Mouse (Mus musculus): ENCODE data around the gene Il1b. TPM values are rescaled to one million over a fixed set of nuclear protein-coding genes. Genes with fewer than 3 reads are reported as not detected.

The Il1b gene
- polyA plus RNA-seq, 1 experiment from 2014 or later: 0.35 TPM

GRCm38 (mm10) chr2:129380746-129381474 is 10.0 kb upstream of the Il1b start:
- no peak overlapping the region for H3K9ac ChIP-seq (ENCODE audit: low read depth, low read length)
- H3K4me1 ChIP-seq (replicated peaks; ENCODE audit: control insufficient read depth, insufficient read depth, low read length): no peaks in the 10 kb centered on the region
- no peaks in the 10 kb centered on the region for H3K9me3 ChIP-seq (ENCODE audit: control insufficient read depth)
- no peaks in the 10 kb centered on the region for H3K36me3 ChIP-seq (ENCODE audit: control insufficient read depth, insufficient read depth)
- H3K27me3 ChIP-seq (replicated peaks; ENCODE audit: control insufficient read depth, insufficient read depth, low read length): no peaks in the 10 kb centered on the region
- WGBS: 84% methylated on average over 5 of the region's 5 CpGs
- no peak overlapping the region for H3K4me2 ChIP-seq (replicated peaks; ENCODE audit: low read depth)
- no peak for ATAC-seq
- H3K4me3 ChIP-seq (ENCODE audit: low read depth, low read length): no peak overlapping the region
- TF ChIP-seq CTCF (IDR thresholded peaks at IDR 0.05; ENCODE audit: low read depth): no peak
- H3K27ac ChIP-seq (ENCODE audit: low read depth, low read length): no peak overlapping the region

DNA sequence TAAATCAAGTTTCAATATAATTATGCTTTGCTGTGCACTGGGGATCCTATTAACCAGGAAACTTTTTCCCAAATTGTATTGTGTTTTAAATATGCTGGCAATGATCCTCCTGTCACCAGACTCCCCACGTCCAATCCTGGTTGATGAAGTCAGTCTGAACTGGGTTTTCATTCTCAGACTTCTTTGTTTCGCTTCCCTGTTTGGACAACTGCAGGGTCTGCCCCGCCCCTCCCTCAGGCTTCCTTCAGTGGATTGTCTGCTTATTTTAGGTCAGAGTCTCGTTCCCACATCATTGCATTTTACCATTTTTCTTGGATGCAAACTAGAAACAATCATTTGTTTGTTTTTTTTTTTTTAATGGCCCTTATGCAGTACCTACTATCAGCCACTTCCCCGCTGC is 9.3 kb upstream of the Il1b start:
- Histone ChIP-seq H3K4me1 (replicated peaks; ENCODE audit: control insufficient read depth, insufficient read depth, low read length) (no peaks in the 10 kb centered on the region), H3K4me2 (replicated peaks; ENCODE audit: low read depth) (no peak overlapping the region), H3K36me3 (ENCODE audit: control insufficient read depth, insufficient read depth) (no peaks in the 10 kb centered on the region), H3K27ac (ENCODE audit: low read depth, low read length) (no peak overlapping the region), H3K9ac (ENCODE audit: low read depth, low read length) (no peak overlapping the region), H3K9me3 (ENCODE audit: control insufficient read depth) (no peaks in the 10 kb centered on the region), H3K4me3 (ENCODE audit: low read depth, low read length) (no peak overlapping the region), H3K27me3 (replicated peaks; ENCODE audit: control insufficient read depth, insufficient read depth, low read length) (no peaks in the 10 kb centered on the region)
- no peak for TF ChIP-seq CTCF (IDR thresholded peaks at IDR 0.05; ENCODE audit: low read depth)
- no peak for ATAC-seq
- WGBS: 59% methylated on average over 5 of the region's 5 CpGs

DNA sequence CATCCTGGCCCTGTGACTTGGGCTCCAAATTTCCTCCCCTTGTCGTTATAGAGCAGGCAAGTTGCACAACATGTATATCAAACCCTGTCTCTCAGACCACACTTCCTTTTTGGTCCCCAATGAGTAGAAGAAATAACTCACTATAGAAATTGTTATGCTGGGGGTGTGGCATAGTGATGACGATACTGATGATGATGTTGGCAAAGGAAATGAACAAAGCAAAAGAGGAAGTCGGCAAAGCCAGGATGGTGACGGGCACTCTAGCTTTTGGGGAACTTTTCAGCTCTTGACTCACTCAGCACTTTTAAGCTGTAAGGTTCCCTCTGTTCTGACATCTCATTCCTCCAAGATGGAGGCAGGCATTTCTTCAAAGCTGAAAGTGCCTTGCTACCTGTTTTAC is 2.4 kb upstream of the Il1b start:
- no peak for TF ChIP-seq CTCF (IDR thresholded peaks at IDR 0.05; ENCODE audit: low read depth)
- H3K27me3 ChIP-seq (replicated peaks; ENCODE audit: control insufficient read depth, insufficient read depth, low read length): no peaks in the 10 kb centered on the region
- 86% methylated on average over 4 of the region's 4 CpGs for WGBS
- no peaks in the 10 kb centered on the region for H3K9me3 ChIP-seq (ENCODE audit: control insufficient read depth)
- no peak overlapping the region for H3K4me3 ChIP-seq (ENCODE audit: low read depth, low read length)
- H3K27ac ChIP-seq (ENCODE audit: low read depth, low read length): no peak overlapping the region
- H3K4me1 ChIP-seq (replicated peaks; ENCODE audit: control insufficient read depth, insufficient read depth, low read length): no peaks in the 10 kb centered on the region
- H3K4me2 ChIP-seq (replicated peaks; ENCODE audit: low read depth): no peak overlapping the region
- ATAC-seq: no peak
- H3K36me3 ChIP-seq (ENCODE audit: control insufficient read depth, insufficient read depth): no peaks in the 10 kb centered on the region
- no peak overlapping the region for H3K9ac ChIP-seq (ENCODE audit: low read depth, low read length)

- H3K9ac ChIP-seq (ENCODE audit: low read depth, low read length): no peak overlapping the region
- H3K27me3 ChIP-seq (replicated peaks; ENCODE audit: control insufficient read depth, insufficient read depth, low read length): no peaks in the 10 kb centered on the region
- no peaks in the 10 kb centered on the region for H3K36me3 ChIP-seq (ENCODE audit: control insufficient read depth, insufficient read depth)
- no peak overlapping the region for H3K4me3 ChIP-seq (ENCODE audit: low read depth, low read length)
- no peak overlapping the region for H3K27ac ChIP-seq (ENCODE audit: low read depth, low read length)
- H3K4me1 ChIP-seq (replicated peaks; ENCODE audit: control insufficient read depth, insufficient read depth, low read length): no peaks in the 10 kb centered on the region
- no peak overlapping the region for H3K4me2 ChIP-seq (replicated peaks; ENCODE audit: low read depth)
- ATAC-seq: no peak
- 57% methylated on average over 3 of the region's 3 CpGs for WGBS
- TF ChIP-seq CTCF (IDR thresholded peaks at IDR 0.05; ENCODE audit: low read depth): no peak
- H3K9me3 ChIP-seq (ENCODE audit: control insufficient read depth): no peaks in the 10 kb centered on the region
Measured at GRCm38 (mm10) chr2:129369615-129370014, 1.3 kb downstream of the Il1b start.

DNA sequence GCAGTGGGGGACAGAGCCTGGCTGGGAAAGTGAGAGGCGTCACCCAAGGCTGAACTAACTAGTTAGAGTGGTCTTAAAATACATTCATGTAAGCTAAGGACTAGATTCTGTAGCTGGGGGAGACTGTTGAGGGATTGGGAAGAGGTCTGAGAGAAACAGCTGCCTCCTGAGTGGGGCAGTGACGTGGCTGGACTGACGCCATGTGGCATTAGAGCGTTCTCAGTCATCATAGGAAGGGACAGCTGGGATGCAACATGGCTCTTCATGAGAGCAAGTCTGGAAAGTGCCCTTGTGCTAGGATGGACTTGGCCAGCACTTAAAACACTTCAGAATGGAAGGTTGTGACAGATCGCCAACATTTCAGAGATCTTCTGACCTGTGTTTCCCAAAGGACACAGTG is 2.1 kb downstream of the Il1b start:
- Histone ChIP-seq H3K9ac (ENCODE audit: low read depth, low read length) (no peak overlapping the region), H3K27me3 (replicated peaks; ENCODE audit: control insufficient read depth, insufficient read depth, low read length) (no peaks in the 10 kb centered on the region), H3K4me1 (replicated peaks; ENCODE audit: control insufficient read depth, insufficient read depth, low read length) (no peaks in the 10 kb centered on the region), H3K9me3 (ENCODE audit: control insufficient read depth) (no peaks in the 10 kb centered on the region), H3K27ac (ENCODE audit: low read depth, low read length) (no peak overlapping the region), H3K36me3 (ENCODE audit: control insufficient read depth, insufficient read depth) (no peaks in the 10 kb centered on the region), H3K4me3 (ENCODE audit: low read depth, low read length) (no peak overlapping the region), H3K4me2 (replicated peaks; ENCODE audit: low read depth) (no peak overlapping the region)
- ATAC-seq: no peak
- 82% methylated on average over 5 of the region's 5 CpGs for WGBS
- TF ChIP-seq CTCF (IDR thresholded peaks at IDR 0.05; ENCODE audit: low read depth): no peak

DNA sequence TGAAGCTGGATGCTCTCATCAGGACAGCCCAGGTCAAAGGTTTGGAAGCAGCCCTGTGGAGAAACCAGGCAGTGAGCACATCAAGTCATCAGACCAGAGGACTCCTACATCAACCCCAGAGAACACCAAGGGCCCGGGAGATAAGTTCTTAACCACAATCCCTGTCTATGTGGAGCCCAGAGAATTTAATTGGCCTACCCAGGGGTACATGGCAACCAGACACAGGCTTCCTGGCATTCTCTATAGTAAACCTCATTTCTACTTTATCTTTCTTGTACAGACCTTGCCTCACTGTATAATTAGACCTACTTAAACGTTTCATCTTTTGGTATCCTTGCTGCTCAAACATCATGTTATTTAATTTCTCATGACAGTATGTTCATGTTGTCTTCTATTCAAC is 2.8 kb downstream of the Il1b start:
- no peak for ATAC-seq
- Histone ChIP-seq H3K27me3 (replicated peaks; ENCODE audit: control insufficient read depth, insufficient read depth, low read length) (no peaks in the 10 kb centered on the region), H3K4me2 (replicated peaks; ENCODE audit: low read depth) (no peak overlapping the region), H3K9me3 (ENCODE audit: control insufficient read depth) (no peaks in the 10 kb centered on the region), H3K9ac (ENCODE audit: low read depth, low read length) (no peak overlapping the region), H3K27ac (ENCODE audit: low read depth, low read length) (no peak overlapping the region), H3K4me1 (replicated peaks; ENCODE audit: control insufficient read depth, insufficient read depth, low read length) (no peaks in the 10 kb centered on the region), H3K4me3 (ENCODE audit: low read depth, low read length) (no peak overlapping the region), H3K36me3 (ENCODE audit: control insufficient read depth, insufficient read depth) (no peaks in the 10 kb centered on the region)
- WGBS: 66% methylated on average over 2 of the region's 2 CpGs
- TF ChIP-seq CTCF (IDR thresholded peaks at IDR 0.05; ENCODE audit: low read depth): no peak
